Mouse (Mus musculus) fat pad, adult 2 months (tissue): Measurements from ENCODE around the gene Adgrg5.

Experiments
- DNase-seq: peaks from one replicate; pipeline ENCODE4 v3.0.0-alpha.2; 2011; ENCODE audit warnings: low read depth, low spot score; ENCODE audit errors: extremely low read depth

Adgrg5 gene

GRCm38 (mm10) chr8:94916960-94917324, 6.6 kb upstream of the Adgrg5 start:
- DNase-seq = no peak

GRCm38 (mm10) chr8:94917352-94917751, 6.1 kb upstream of the Adgrg5 start:
- no peak for DNase-seq

GRCm38 (mm10) chr8:94917851-94918495, 5.5 kb upstream of the Adgrg5 start, which contains the start of gene Ccdc102a:
TSS of gene Ccdc102a (minus strand) at chr8:94918098.
- DNase-seq = no peak

- no peak for DNase-seq
These were observed 4.2 kb upstream of the Adgrg5 start for GRCm38 (mm10) chr8:94919256-94919655.

GRCm38 (mm10) chr8:94922176-94922575, 1.3 kb upstream of the Adgrg5 start:
- DNase-seq = no peak

- DNase-seq = no peak
These were observed 892 bp upstream of the Adgrg5 start for GRCm38 (mm10) chr8:94922602-94923001.

- no peak for DNase-seq
These were observed 4.7 kb downstream of the Adgrg5 start for GRCm38 (mm10) chr8:94928227-94928626.

GRCm38 (mm10) chr8:94933918-94934317, 10.4 kb downstream of the Adgrg5 start:
- no peak for DNase-seq

- DNase-seq = no peak
These were observed 11.7 kb downstream of the Adgrg5 start for GRCm38 (mm10) chr8:94935172-94935571.

- no peak for DNase-seq
These were observed 19.1 kb downstream of the Adgrg5 start for GRCm38 (mm10) chr8:94942566-94942965.

GRCm38 (mm10) chr8:94945185-94945584, 21.7 kb downstream of the Adgrg5 start:
- no peak for DNase-seq

GRCm38 (mm10) chr8:94948421-94948820, 24.9 kb downstream of the Adgrg5 start:
- DNase-seq = no peak

- no peak for DNase-seq
These were observed 25.5 kb downstream of the Adgrg5 start for GRCm38 (mm10) chr8:94949010-94949409.

GRCm38 (mm10) chr8:94950046-94950445, 26.6 kb downstream of the Adgrg5 start:
- DNase-seq = no peak

GRCm38 (mm10) chr8:94950458-94950857, 27.0 kb downstream of the Adgrg5 start:
- DNase-seq = no peak

- DNase-seq = no peak
These were observed 28.6 kb downstream of the Adgrg5 start for GRCm38 (mm10) chr8:94952086-94952485.

GRCm38 (mm10) chr8:94953624-94954367, 30.3 kb downstream of the Adgrg5 start:
- no peak for DNase-seq

GRCm38 (mm10) chr8:94954368-94954737, 30.9 kb downstream of the Adgrg5 start:
- no peak for DNase-seq

- no peak for DNase-seq
These were observed 31.6 kb downstream of the Adgrg5 start for GRCm38 (mm10) chr8:94954921-94955758.

GRCm38 (mm10) chr8:94956078-94956574, 32.6 kb downstream of the Adgrg5 start:
- DNase-seq = no peak

GRCm38 (mm10) chr8:94962201-94962600, 38.7 kb downstream of the Adgrg5 start:
- DNase-seq = no peak
